Mouse (Mus musculus) CH12.LX (cell line): ENCODE measurements around the gene Best1. TPM values are rescaled to one million over a fixed set of nuclear protein-coding genes. Genes with fewer than 3 reads are reported as not detected.

Experiments used
- DNase-seq: peaks from one replicate; pipeline ENCODE4 v3.0.0-alpha.2; 2013; ENCODE audit errors: extremely low read depth
- H3K27ac ChIP-seq: 2 replicates; pipeline ENCODE4 v1.5.1; 2012; ENCODE audit warnings: low read depth, mild to moderate bottlenecking, control low read depth, moderate library complexity; ENCODE audit not compliant: insufficient read depth
- H3K27me3 ChIP-seq: replicated peaks from 2 replicates; pipeline ENCODE3; 2012; ENCODE audit warnings: inconsistent platforms
- H3K36me3 ChIP-seq, 2 experiments: replicated peaks in 1 of 2; 2 replicates each; pipeline versions ENCODE3 to v1.6.1; 2012; ENCODE audit warnings: inconsistent platforms in 1 of 2, low read length in 1 of 2, mild to moderate bottlenecking in 1 of 2, mixed read lengths in 1 of 2, moderate library complexity in 1 of 2; ENCODE audit not compliant: control insufficient read depth in 1 of 2, insufficient read depth in 1 of 2
- H3K4me1 ChIP-seq, 2 experiments: 2 replicates each; pipeline ENCODE4 v1.6.1; 2012; ENCODE audit warnings: inconsistent platforms in 1 of 2, moderate library complexity in 1 of 2; ENCODE audit not compliant: insufficient read depth in 2 of 2, control insufficient read depth in 1 of 2
- H3K4me2 ChIP-seq: 2 replicates; pipeline ENCODE4 v1.6.1; 2012; ENCODE audit warnings: low read depth, mild to moderate bottlenecking, control low read depth; ENCODE audit not compliant: poor library complexity, insufficient read depth, severe bottlenecking
- H3K4me3 ChIP-seq, 3 experiments: fragments of 150-350 bp in 1 of 3; sonication (generic) in 1 of 3; replicated peaks in 1 of 3; 2 replicates each; pipeline versions ENCODE3 to v1.5.1; 2011 to 2012; ENCODE audit warnings: low read depth in 2 of 3, low read length in 2 of 3, mild to moderate bottlenecking in 2 of 3, moderate library complexity in 2 of 3, control low read depth in 1 of 3, improper control_type of control experiment in 1 of 3, inconsistent platforms in 1 of 3, mixed read lengths in 1 of 3; ENCODE audit not compliant: poor library complexity in 1 of 3
- H3K79me2 ChIP-seq: replicated peaks from 2 replicates; pipeline ENCODE4 v1.6.1; 2012; ENCODE audit warnings: mild to moderate bottlenecking, moderate library complexity; ENCODE audit not compliant: control insufficient read depth, poor library complexity, insufficient read depth, severe bottlenecking; ENCODE audit errors: extremely low read depth
- H3K9ac ChIP-seq: 2 replicates; pipeline ENCODE4 v1.6.1; 2012; ENCODE audit warnings: low read depth, mild to moderate bottlenecking, control low read depth, moderate library complexity; ENCODE audit not compliant: insufficient read depth
- H3K9me3 ChIP-seq: replicated peaks from 2 replicates; pipeline ENCODE3; 2012; ENCODE audit warnings: low read length, inconsistent platforms, mixed read lengths
- CHD1 ChIP-seq: IDR thresholded peaks from 2 replicates; pipeline ENCODE4 v1.6.1; 2012; ENCODE audit warnings: low read depth, low read length, improper control_type of control experiment, inconsistent platforms
- CHD2 ChIP-seq: IDR thresholded peaks from 2 replicates; pipeline ENCODE4 v1.6.1; 2011; ENCODE audit warnings: low read length, improper control_type of control experiment
- CTCF ChIP-seq, 2 experiments: IDR thresholded peaks in 1 of 2; conservative IDR thresholded peaks in 1 of 2; 2 replicates each; pipeline ENCODE4 v1.5.1; 2011 to 2012; ENCODE audit warnings: low read depth in 2 of 2, low read length in 2 of 2, improper control_type of control experiment in 1 of 2, inconsistent platforms in 1 of 2, mild to moderate bottlenecking in 1 of 2, moderate library complexity in 1 of 2
- E2F4 ChIP-seq: IDR thresholded peaks from 2 replicates; pipeline ENCODE4 v1.6.1; 2011; ENCODE audit warnings: low read depth, low read length, improper control_type of control experiment; ENCODE audit not compliant: insufficient replicate concordance
- ELF1 ChIP-seq: IDR thresholded peaks from 2 replicates; pipeline ENCODE4 v1.6.1; 2014; ENCODE audit warnings: low read depth, mild to moderate bottlenecking, inconsistent platforms, low read length, improper control_type of control experiment
- EP300 ChIP-seq: IDR thresholded peaks from 2 replicates; pipeline ENCODE4 v1.6.1; 2011; ENCODE audit warnings: low read length, improper control_type of control experiment
- ETS1 ChIP-seq: conservative IDR thresholded peaks from 2 replicates; pipeline ENCODE4 v1.6.1; 2012; ENCODE audit warnings: low read depth, mild to moderate bottlenecking, inconsistent platforms, low read length, improper control_type of control experiment, moderate library complexity
- GABPA ChIP-seq: IDR thresholded peaks from 2 replicates; pipeline ENCODE4 v1.6.1; 2012; ENCODE audit warnings: low read depth, low read length, improper control_type of control experiment, inconsistent platforms; ENCODE audit not compliant: insufficient replicate concordance
- IRF4 ChIP-seq: IDR thresholded peaks from 2 replicates; pipeline ENCODE4 v1.6.1; 2014; ENCODE audit warnings: low read depth, mild to moderate bottlenecking, inconsistent platforms, low read length, improper control_type of control experiment
- KAT2A ChIP-seq: IDR thresholded peaks from 2 replicates; pipeline ENCODE4 v1.6.1; 2012; ENCODE audit warnings: low read length, improper control_type of control experiment, inconsistent platforms; ENCODE audit not compliant: insufficient replicate concordance
- MAFK ChIP-seq: IDR thresholded peaks from 2 replicates; pipeline ENCODE4 v1.6.1; 2011; ENCODE audit warnings: low read length, improper control_type of control experiment; ENCODE audit not compliant: insufficient replicate concordance
- MAX ChIP-seq: IDR thresholded peaks from 2 replicates; pipeline ENCODE4 v1.6.1; 2011; ENCODE audit warnings: low read length, improper control_type of control experiment
- MEF2A ChIP-seq: IDR thresholded peaks from 2 replicates; pipeline ENCODE4 v1.6.1; 2014; ENCODE audit warnings: low read depth, mild to moderate bottlenecking, inconsistent platforms, low read length, improper control_type of control experiment, borderline replicate concordance
- MXI1 ChIP-seq: IDR thresholded peaks from 2 replicates; pipeline ENCODE4 v1.6.1; 2011; ENCODE audit warnings: mild to moderate bottlenecking, low read depth, low read length, improper control_type of control experiment
- NELFE ChIP-seq: IDR thresholded peaks from 2 replicates; pipeline ENCODE4 v1.6.1; 2011; ENCODE audit warnings: low read depth, low read length, improper control_type of control experiment
- NRF1 ChIP-seq: IDR thresholded peaks from 2 replicates; pipeline ENCODE4 v1.6.1; 2014; ENCODE audit warnings: low read depth, mild to moderate bottlenecking, inconsistent platforms, low read length, improper control_type of control experiment, moderate library complexity
- PAX5 ChIP-seq: IDR thresholded peaks from 2 replicates; pipeline ENCODE4 v1.6.1; 2012; ENCODE audit warnings: low read length, inconsistent platforms, mixed read lengths
- POLR2A ChIP-seq: IDR thresholded peaks from 2 replicates; pipeline ENCODE4 v1.6.1; 2011; ENCODE audit warnings: low read depth, mild to moderate bottlenecking, improper control_type of control experiment, low read length
- RCOR1 ChIP-seq: conservative IDR thresholded peaks from 2 replicates; pipeline ENCODE4 v1.6.1; 2012; ENCODE audit warnings: low read depth, mild to moderate bottlenecking, inconsistent platforms, low read length, improper control_type of control experiment
- SMC3 ChIP-seq: IDR thresholded peaks from 2 replicates; pipeline ENCODE4 v1.6.1; 2011; ENCODE audit warnings: low read depth, low read length, improper control_type of control experiment
- TCF12 ChIP-seq: IDR thresholded peaks from 2 replicates; pipeline ENCODE4 v1.6.1; 2014; ENCODE audit warnings: low read depth, mild to moderate bottlenecking, inconsistent platforms, low read length, improper control_type of control experiment
- USF2 ChIP-seq: conservative IDR thresholded peaks from 2 replicates; pipeline ENCODE4 v1.6.1; 2011; ENCODE audit warnings: low read depth, low read length, improper control_type of control experiment
- ZKSCAN1 ChIP-seq: IDR thresholded peaks from 2 replicates; pipeline ENCODE4 v1.6.1; 2012; ENCODE audit warnings: low read depth, inconsistent platforms, low read length, improper control_type of control experiment, borderline replicate concordance
- ZMIZ1 ChIP-seq: IDR thresholded peaks from 2 replicates; pipeline ENCODE4 v1.6.1; 2012; ENCODE audit warnings: low read depth, mild to moderate bottlenecking, inconsistent platforms, low read length, improper control_type of control experiment
- ZNF384 ChIP-seq: IDR thresholded peaks from 2 replicates; pipeline ENCODE4 v1.6.1; 2012; ENCODE audit warnings: low read depth, low read length, improper control_type of control experiment, inconsistent platforms
- dilution Hi-C: fragments of 300-500 bp; cut with MboI; formaldehyde crosslinking; loops from 2 replicates; pipeline ENCODE4 v1.14.3; 2020; ENCODE audit warnings: low sequenced_read_pairs; ENCODE audit not compliant: extremely low pct_unique_long_range_greater_than_20kb, extremely low pct_ligation_motif_present
- in situ Hi-C: fragments of 300-500 bp; cut with MboI; formaldehyde crosslinking; loops from 3 replicates; pipeline ENCODE4 v1.14.3; 2019; ENCODE audit warnings: low sequenced_read_pairs, low pct_ligation_motif_present, low pct_unique_long_range_greater_than_20kb, mixed read lengths
- polyA plus RNA-seq: library from polyadenylated mRNA; unstranded; fragments of >175 nt; gene quantifications from 2 replicates; pipeline ENCODE4 v1.2.1, GENCODE M21; 2012; ENCODE audit warnings: low read depth; ENCODE audit not compliant: insufficient read length
- total RNA-seq, 2 experiments: library from RNA; depleted of rRNA; stranded (reverse); fragments of 300-350 nt in 1 of 2; fragments of >200 nt in 1 of 2; gene quantifications; 2 replicates each; pipeline ENCODE4 v1.2.3; 2012 to 2014

Best1 gene
- total and polyA plus RNA-seq, 3 experiments = 0.13 TPM; not detected in 2

- in situ Hi-C loops (no loop called here), dilution Hi-C loops (no loop called here)
- Histone ChIP-seq H3K9me3 (no peaks in the 10 kb centered on the region), H3K4me3 (no peak overlapping the region), H3K4me2 (no peak overlapping the region), H3K36me3 (no peaks in the 10 kb centered on the region), H3K79me2 (no peaks in the 10 kb centered on the region), H3K4me1 (peaks cover 6 to 12% of the 10 kb centered on the region in 2 experiments), H3K27ac (no peak overlapping the region), H3K27me3 (peaks cover 41% of the 10 kb centered on the region), H3K9ac (no peak overlapping the region)
- DNase-seq = no peak
- TF ChIP-seq IRF4 (no peak), KAT2A (no peak), TCF12 (no peak), MAFK (no peak), MXI1 (no peak), ZNF384 (no peak), MEF2A (no peak), CTCF (conservative IDR thresholded peaks at IDR 0.05 in 1 of 2, IDR thresholded peaks at IDR 0.05 in 1 of 2; ENCODE audit: low read depth in 2 of 2, low read length in 2 of 2) (no peak), ELF1 (no peak), USF2 (no peak), GABPA (no peak), CHD2 (no peak), NELFE (no peak)
Measured at GRCm38 (mm10) chr19:10016151-10016550, 14.7 kb upstream of the Best1 start.

GRCm38 (mm10) chr19:10015442-10015841 lies 14.0 kb upstream of the Best1 start:
- H3K79me2 ChIP-seq = no peaks in the 10 kb centered on the region
- in situ Hi-C loops (no loop called here), dilution Hi-C loops (no loop called here)
- no peaks in the 10 kb centered on the region for H3K9me3 ChIP-seq
- H3K4me2 ChIP-seq = no peak overlapping the region
- no peak for TF ChIP-seq MXI1
- TF ChIP-seq USF2 = no peak
- no peak for TF ChIP-seq NRF1
- no peak for TF ChIP-seq CTCF (conservative IDR thresholded peaks at IDR 0.05 in 1 of 2, IDR thresholded peaks at IDR 0.05 in 1 of 2; ENCODE audit: low read depth in 2 of 2, low read length in 2 of 2)
- TF ChIP-seq SMC3 = no peak
- TF ChIP-seq ZMIZ1 = no peak
- TF ChIP-seq EP300 = no peak
- no peak for TF ChIP-seq ZKSCAN1
- no peak for TF ChIP-seq CHD1
- TF ChIP-seq NELFE = no peak
- no peak for TF ChIP-seq ETS1
- no peak for TF ChIP-seq KAT2A
- TF ChIP-seq PAX5 = no peak
- no peak for TF ChIP-seq POLR2A
- no peak for TF ChIP-seq TCF12
- TF ChIP-seq RCOR1 = no peak
- TF ChIP-seq MAX = no peak
- no peak for TF ChIP-seq MEF2A
- TF ChIP-seq E2F4 = no peak
- H3K4me1 ChIP-seq = peaks cover 6 to 12% of the 10 kb centered on the region in 2 experiments
- peaks cover 44% of the 10 kb centered on the region for H3K27me3 ChIP-seq
- no peak overlapping the region for H3K27ac ChIP-seq
- no peaks in the 10 kb centered on the region for H3K36me3 ChIP-seq
- no peak overlapping the region for H3K9ac ChIP-seq
- no peak overlapping the region for H3K4me3 ChIP-seq
- DNase-seq = no peak
